Mouse (Mus musculus) liver, adult 2 months (tissue): Measurements from ENCODE around the gene Rere. TPM values are rescaled to one million over a fixed set of nuclear protein-coding genes. Genes with fewer than 3 reads are reported as not detected.
A peak's percentile ranks its signal among the peaks of the same experiment; 100 is the strongest.

Source experiments
- DNase-seq: peaks from one replicate; pipeline ENCODE4 v3.0.0-alpha.2; 2011; ENCODE audit warnings: low read depth, low spot score; ENCODE audit errors: extremely low read depth
- H3K27ac ChIP-seq: fragments of 200-500 bp; replicated peaks from 2 replicates; pipeline ENCODE4 v1.5.1; 2012; ENCODE audit warnings: low read depth, mild to moderate bottlenecking, control low read depth, inconsistent platforms, low read length; ENCODE audit not compliant: insufficient read depth
- H3K27me3 ChIP-seq: fragments of 200-500 bp; 2 replicates; pipeline ENCODE4 v1.6.1; 2012; ENCODE audit warnings: mild to moderate bottlenecking, moderate library complexity, low read length, inconsistent platforms; ENCODE audit not compliant: control insufficient read depth, insufficient read depth
- H3K36me3 ChIP-seq: fragments of 200-500 bp; 2 replicates; pipeline ENCODE4 v1.6.1; 2012; ENCODE audit warnings: low read length, inconsistent platforms; ENCODE audit not compliant: control insufficient read depth, insufficient read depth
- H3K4me1 ChIP-seq: fragments of 200-500 bp; 2 replicates; pipeline ENCODE4 v1.6.1; 2011; ENCODE audit warnings: low read length; ENCODE audit not compliant: control insufficient read depth, insufficient read depth
- H3K4me3 ChIP-seq: fragments of 200-500 bp; 2 replicates; pipeline ENCODE4 v1.5.1; 2011; ENCODE audit warnings: low read depth, mild to moderate bottlenecking, control low read depth, low read length, moderate library complexity; ENCODE audit not compliant: insufficient read depth
- H3K79me2 ChIP-seq: fragments of 200-500 bp; 2 replicates; pipeline ENCODE4 v1.6.1; 2012; ENCODE audit warnings: inconsistent platforms, mild to moderate bottlenecking, low read length, moderate library complexity; ENCODE audit not compliant: control insufficient read depth, insufficient read depth
- H3K9ac ChIP-seq: fragments of 200-500 bp; 2 replicates; pipeline ENCODE4 v1.6.1; 2012; ENCODE audit warnings: low read depth, mild to moderate bottlenecking, control low read depth, inconsistent platforms, low read length
- CTCF ChIP-seq: fragments of 200-500 bp; IDR thresholded peaks from 2 replicates; pipeline ENCODE4 v1.5.1; 2011; ENCODE audit warnings: low read depth, low read length, control low read depth
- POLR2A ChIP-seq: fragments of 200-500 bp; IDR thresholded peaks from 2 replicates; pipeline ENCODE4 v1.6.1; 2011; ENCODE audit warnings: low read length, control low read depth; ENCODE audit not compliant: insufficient read depth; ENCODE audit errors: extremely low read depth
- WGBS: fragments of 180-500 bp; shearing (Covaris S2); methylation state at CpG from one replicate; pipeline ENCODE4 v1.1.7; 2018; 5-methylcytosine and 5-hydroxymethylcytosine counted together
- polyA plus RNA-seq: library from polyadenylated mRNA; depleted of rRNA; stranded (reverse); fragments of >200 nt; gene quantifications from 2 replicates; pipeline ENCODE4 v1.2.3, GENCODE M21; 2012
- total RNA-seq: library from RNA; depleted of rRNA; stranded (reverse); fragments of >200 nt; gene quantifications from 2 replicates; pipeline ENCODE4 v1.2.3, GENCODE M21; 2014

Rere gene
- total and polyA plus RNA-seq, 2 experiments, result 8.8 to 10.0 TPM

DNA sequence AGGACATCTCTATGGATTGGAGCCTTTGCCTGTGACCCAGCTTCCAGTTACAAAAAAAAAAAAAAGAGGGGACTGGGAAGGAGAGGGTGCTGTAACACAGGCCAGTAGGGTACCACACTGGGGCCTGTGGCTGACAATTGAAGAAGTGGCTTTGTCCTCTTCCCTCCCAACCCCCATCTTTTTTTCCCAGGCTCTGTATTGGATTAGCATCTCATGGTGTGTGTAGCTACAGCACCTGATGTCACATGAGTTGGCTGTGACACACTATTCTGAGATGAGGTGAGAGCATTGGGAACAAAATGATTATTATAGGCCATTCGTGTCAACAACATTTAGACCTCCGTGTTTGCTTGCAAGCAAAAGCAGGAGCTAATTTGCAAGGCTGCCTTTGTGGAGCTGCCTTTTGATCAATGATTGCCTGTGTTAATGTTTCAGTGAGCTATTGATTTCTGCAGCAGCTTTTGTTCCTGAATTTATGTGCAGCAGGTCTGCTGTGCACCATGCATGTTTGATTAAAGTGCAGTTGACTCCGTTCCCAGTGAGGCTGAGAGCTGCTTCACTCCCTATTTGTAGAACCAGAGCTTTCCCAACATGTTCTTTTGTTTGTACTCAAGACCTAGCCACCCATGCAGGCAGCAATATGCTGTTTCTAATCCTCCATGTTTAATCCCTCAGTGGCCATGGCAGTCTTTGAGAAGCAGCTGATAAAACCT, 325.2 kb downstream of the Rere start:
- no peak overlapping the region for H3K27ac ChIP-seq
- H3K4me1 ChIP-seq, result peaks cover 16% of the 10 kb centered on the region
- H3K79me2 ChIP-seq, result peaks cover 15% of the 10 kb centered on the region; the same call in 1 of the 2 replicates
- DNase-seq, result peak; percentile 84
- no peaks in the 10 kb centered on the region for H3K27me3 ChIP-seq
- no peak overlapping the region for H3K9ac ChIP-seq
- H3K4me3 ChIP-seq, result no peak overlapping the region
- no peak for TF ChIP-seq POLR2A
- TF ChIP-seq CTCF, result no peak
- peaks cover 3% of the 10 kb centered on the region; the same call in 1 of the 2 replicates for H3K36me3 ChIP-seq
- 26% methylated on average over 3 of the region's 3 CpGs for WGBS

DNA sequence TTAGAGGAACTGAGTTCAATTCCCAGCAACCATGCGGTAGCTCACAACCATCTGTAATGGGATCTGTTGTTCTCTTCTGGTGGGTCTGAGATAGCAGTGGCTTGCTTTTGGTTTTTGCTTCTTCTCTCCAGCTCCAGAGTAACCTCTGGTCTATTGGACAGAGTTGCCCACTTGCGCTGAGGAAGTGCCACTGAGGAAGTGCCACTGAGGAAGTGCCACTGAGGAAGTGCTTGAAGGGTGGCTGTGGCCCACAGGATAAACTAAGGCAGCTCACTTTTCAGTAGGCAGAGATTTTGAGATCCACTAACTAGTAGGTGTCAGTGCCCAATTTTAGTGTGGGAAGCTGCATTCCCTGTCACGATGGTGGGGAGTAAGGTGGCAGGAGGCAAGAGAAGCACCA, 327.2 kb downstream of the Rere start:
- peaks cover 12% of the 10 kb centered on the region; the same call in 1 of the 2 replicates for H3K79me2 ChIP-seq
- 93% methylated on average over 3 of the region's 3 CpGs for WGBS
- H3K27me3 ChIP-seq, result no peaks in the 10 kb centered on the region
- no peak overlapping the region for H3K27ac ChIP-seq
- peaks cover 16% of the 10 kb centered on the region for H3K4me1 ChIP-seq
- peaks cover 20% of the 10 kb centered on the region; the same call in 1 of the 2 replicates for H3K36me3 ChIP-seq
- H3K9ac ChIP-seq, result no peak overlapping the region
- no peak for TF ChIP-seq CTCF
- TF ChIP-seq POLR2A, result no peak
- DNase-seq, result no peak
- no peak overlapping the region for H3K4me3 ChIP-seq

DNA sequence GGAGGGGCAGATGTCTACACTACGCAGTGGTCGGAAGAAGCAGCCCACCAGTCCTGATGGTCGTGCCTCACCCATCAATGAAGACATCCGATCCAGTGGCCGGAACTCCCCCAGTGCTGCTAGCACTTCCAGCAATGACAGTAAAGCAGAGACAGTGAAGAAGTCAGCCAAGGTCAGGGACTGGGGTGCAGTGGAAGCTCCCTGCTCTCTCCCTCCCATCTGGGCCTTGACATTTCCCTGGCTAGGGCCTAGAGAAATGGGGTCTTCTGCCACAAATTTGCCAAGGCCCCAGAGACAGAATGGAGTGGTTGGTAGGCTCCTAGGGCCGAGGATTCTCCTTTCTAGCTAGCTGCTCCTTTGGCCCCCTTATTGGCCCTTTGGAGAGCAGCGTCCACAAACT, 332.3 kb downstream of the Rere start:
- Histone ChIP-seq H3K9ac (no peak overlapping the region), H3K27me3 (no peaks in the 10 kb centered on the region), H3K27ac (no peak overlapping the region), H3K36me3 (peaks cover 41% of the 10 kb centered on the region), H3K4me1 (no peaks in the 10 kb centered on the region), H3K79me2 (peaks cover 9% of the 10 kb centered on the region; the same call in 1 of the 2 replicates), H3K4me3 (no peak overlapping the region)
- 83% methylated on average over 7 of the region's 7 CpGs for WGBS
- no peak for TF ChIP-seq CTCF
- no peak for TF ChIP-seq POLR2A
- no peak for DNase-seq

DNA sequence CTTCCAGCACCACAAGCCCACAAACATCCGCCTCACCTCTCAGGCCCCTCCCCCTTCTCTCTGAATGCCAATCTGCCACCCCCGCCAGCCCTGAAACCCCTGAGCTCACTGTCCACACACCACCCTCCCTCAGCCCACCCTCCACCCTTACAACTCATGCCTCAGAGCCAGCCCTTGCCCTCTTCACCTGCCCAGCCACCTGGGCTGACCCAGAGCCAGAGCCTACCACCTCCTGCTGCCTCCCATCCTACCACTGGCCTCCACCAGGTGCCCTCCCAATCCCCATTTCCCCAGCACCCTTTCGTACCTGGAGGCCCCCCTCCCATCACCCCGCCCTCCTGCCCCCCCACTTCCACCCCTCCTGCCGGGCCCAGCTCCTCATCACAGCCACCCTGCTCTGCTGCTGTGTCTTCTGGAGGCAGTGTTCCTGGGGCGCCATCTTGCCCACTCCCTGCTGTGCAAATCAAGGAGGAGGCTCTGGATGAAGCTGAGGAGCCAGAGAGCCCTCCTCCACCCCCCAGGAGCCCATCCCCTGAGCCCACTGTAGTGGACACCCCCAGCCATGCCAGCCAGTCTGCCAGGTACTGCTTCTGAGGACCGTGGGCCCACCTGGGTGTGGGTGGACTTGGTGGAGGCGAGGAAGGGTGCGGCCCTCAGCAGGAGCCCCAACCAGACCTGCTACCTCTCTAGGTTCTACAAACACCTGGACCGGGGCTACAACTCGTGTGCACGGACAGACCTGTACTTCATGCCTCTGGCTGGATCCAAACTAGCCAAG, 334.0 kb downstream of the Rere start:
- Histone ChIP-seq H3K79me2 (no peaks in the 10 kb centered on the region), H3K4me3 (no peak overlapping the region), H3K9ac (no peak overlapping the region), H3K4me1 (no peaks in the 10 kb centered on the region), H3K27ac (no peak overlapping the region), H3K27me3 (no peaks in the 10 kb centered on the region), H3K36me3 (peaks cover 48% of the 10 kb centered on the region)
- no peak for DNase-seq
- WGBS, result 93% methylated on average over 12 of the region's 12 CpGs
- no peak for TF ChIP-seq CTCF
- TF ChIP-seq POLR2A, result no peak

DNA sequence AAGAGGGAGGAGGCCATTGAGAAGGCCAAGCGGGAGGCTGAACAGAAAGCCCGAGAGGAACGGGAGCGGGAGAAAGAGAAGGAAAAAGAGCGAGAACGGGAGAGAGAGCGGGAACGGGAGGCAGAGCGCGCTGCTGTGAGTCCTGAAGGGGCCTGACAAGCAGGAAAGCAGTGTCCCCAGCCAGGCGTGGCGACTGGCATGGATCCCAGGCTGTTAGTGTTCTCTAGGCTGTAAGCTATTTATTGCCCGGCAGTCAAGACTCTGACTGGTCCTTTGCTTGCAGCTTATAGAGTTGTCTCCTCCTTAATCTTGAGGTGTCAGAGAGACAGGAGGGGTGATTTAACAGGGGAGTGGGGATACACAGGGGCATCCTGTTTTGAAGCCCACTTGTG, 334.6 kb downstream of the Rere start:
- no peak overlapping the region for H3K4me3 ChIP-seq
- no peak for DNase-seq
- no peaks in the 10 kb centered on the region for H3K79me2 ChIP-seq
- no peaks in the 10 kb centered on the region for H3K27me3 ChIP-seq
- 88% methylated on average over 13 of the region's 13 CpGs for WGBS
- H3K9ac ChIP-seq, result no peak overlapping the region
- H3K27ac ChIP-seq, result no peak overlapping the region
- TF ChIP-seq POLR2A (no peak), CTCF (no peak)
- no peaks in the 10 kb centered on the region for H3K4me1 ChIP-seq
- peaks cover 47% of the 10 kb centered on the region for H3K36me3 ChIP-seq
